Mouse (Mus musculus): ENCODE data around the gene Kcnk18. TPM values are rescaled to one million over a fixed set of nuclear protein-coding genes. Genes with fewer than 3 reads are reported as not detected.

The Kcnk18 gene
- polyA plus RNA-seq (2015; fragmentation: Nextera tagmentation; extraction: Ambion mirVana), result 0.14 and 0.27 TPM in 2 replicates

GRCm38 (mm10) chr19:59218991-59219390 is at the start of gene Kcnk18:
Gene Kcnk18 (plus strand): TSS chr19:59219214.
- Histone ChIP-seq H3K9ac (replicated peaks) (no peak within 1 kb of the TSS), H3K9me3 (replicated peaks) (no peaks in the 10 kb centered on the region), H3K36me3 (no peaks in the 10 kb centered on the region), H3K4me1 (no peaks in the 10 kb centered on the region), H3K4me2 (no peak within 1 kb of the TSS), H3K4me3 (replicated peaks) (no peak within 1 kb of the TSS), H3K27me3 (replicated peaks) (peaks cover 29% of the 10 kb centered on the region), H3K27ac (replicated peaks) (no peak within 1 kb of the TSS)
- WGBS, result 91% methylated on average over 8 of the region's 8 CpGs
- ATAC-seq (ENCODE audit: low FRiP score), result no peak

- no peaks in the 10 kb centered on the region for H3K9me3 ChIP-seq (replicated peaks)
- peak within 1 kb of the TSS; percentile 40 for H3K4me2 ChIP-seq
- H3K4me1 ChIP-seq, result peaks cover 26% of the 10 kb centered on the region
- no peak for ATAC-seq (ENCODE audit: low FRiP score)
- under 1% methylated on average over 54 of the region's 54 CpGs for WGBS
- no peaks in the 10 kb centered on the region for H3K36me3 ChIP-seq
- peaks cover 94% of the 10 kb centered on the region for H3K27me3 ChIP-seq (replicated peaks)
- peak within 1 kb of the TSS; percentile 21 for H3K4me3 ChIP-seq (replicated peaks)
- no peak within 1 kb of the TSS for H3K27ac ChIP-seq (replicated peaks)
- H3K9ac ChIP-seq (replicated peaks), result no peak within 1 kb of the TSS
These were observed 48.9 kb upstream of the Kcnk18 start, which contains the start of gene Vax1 for GRCm38 (mm10) chr19:59169936-59170765. Gene Vax1 (minus strand): TSS chr19:59170056.

- ATAC-seq (ENCODE audit: low FRiP score), result no peak
- Histone ChIP-seq H3K4me1 (peaks cover 26% of the 10 kb centered on the region), H3K9me3 (replicated peaks) (no peaks in the 10 kb centered on the region), H3K9ac (replicated peaks) (no peak overlapping the region), H3K4me3 (replicated peaks) (no peak overlapping the region), H3K4me2 (no peak overlapping the region), H3K27ac (replicated peaks) (no peak overlapping the region), H3K36me3 (no peaks in the 10 kb centered on the region), H3K27me3 (replicated peaks) (peaks cover 95% of the 10 kb centered on the region)
- 2% methylated on average over 5 of the region's 6 CpGs for WGBS
These were observed 48.3 kb upstream of the Kcnk18 start for GRCm38 (mm10) chr19:59170766-59171095.

- Histone ChIP-seq H3K4me2 (peak overlapping the region; percentile 17; the same call in 1 of the 2 replicates), H3K27ac (replicated peaks) (no peak overlapping the region), H3K27me3 (replicated peaks) (peaks cover 95% of the 10 kb centered on the region), H3K36me3 (no peaks in the 10 kb centered on the region), H3K9me3 (replicated peaks) (no peaks in the 10 kb centered on the region), H3K9ac (replicated peaks) (no peak overlapping the region), H3K4me3 (replicated peaks) (no peak overlapping the region), H3K4me1 (peaks cover 22% of the 10 kb centered on the region)
- under 1% methylated on average over 34 of the region's 38 CpGs for WGBS
- ATAC-seq (ENCODE audit: low FRiP score), result no peak
These were observed 47.7 kb upstream of the Kcnk18 start for GRCm38 (mm10) chr19:59171151-59171870.

- H3K27ac ChIP-seq (replicated peaks), result no peak overlapping the region
- no peak for ATAC-seq (ENCODE audit: low FRiP score)
- no peak overlapping the region for H3K4me3 ChIP-seq (replicated peaks)
- no peak overlapping the region for H3K4me2 ChIP-seq
- H3K36me3 ChIP-seq, result no peaks in the 10 kb centered on the region
- peaks cover 17% of the 10 kb centered on the region for H3K4me1 ChIP-seq
- H3K9me3 ChIP-seq (replicated peaks), result no peaks in the 10 kb centered on the region
- under 1% methylated on average over 18 of the region's 19 CpGs for WGBS
- peaks cover 94% of the 10 kb centered on the region for H3K27me3 ChIP-seq (replicated peaks)
- no peak overlapping the region for H3K9ac ChIP-seq (replicated peaks)
These were observed 47.2 kb upstream of the Kcnk18 start for GRCm38 (mm10) chr19:59171871-59172245.

- no peak overlapping the region for H3K9ac ChIP-seq (replicated peaks)
- peaks cover 94% of the 10 kb centered on the region for H3K27me3 ChIP-seq (replicated peaks)
- no peak overlapping the region for H3K4me3 ChIP-seq (replicated peaks)
- no peaks in the 10 kb centered on the region for H3K36me3 ChIP-seq
- 2% methylated on average over 3 of the region's 3 CpGs for WGBS
- no peaks in the 10 kb centered on the region for H3K9me3 ChIP-seq (replicated peaks)
- peaks cover 15% of the 10 kb centered on the region for H3K4me1 ChIP-seq
- no peak overlapping the region for H3K27ac ChIP-seq (replicated peaks)
- no peak overlapping the region for H3K4me2 ChIP-seq
- no peak for ATAC-seq (ENCODE audit: low FRiP score)
These were observed 46.2 kb upstream of the Kcnk18 start for GRCm38 (mm10) chr19:59172781-59173180.

- Histone ChIP-seq H3K9me3 (replicated peaks) (no peaks in the 10 kb centered on the region), H3K36me3 (no peaks in the 10 kb centered on the region), H3K4me3 (replicated peaks) (no peak overlapping the region), H3K27ac (replicated peaks) (no peak overlapping the region), H3K4me1 (peaks cover 15% of the 10 kb centered on the region), H3K4me2 (no peak overlapping the region), H3K9ac (replicated peaks) (no peak overlapping the region), H3K27me3 (replicated peaks) (peaks cover 92% of the 10 kb centered on the region)
- WGBS, result 7% methylated on average over 6 of the region's 6 CpGs
- no peak for ATAC-seq (ENCODE audit: low FRiP score)
These were observed 45.5 kb upstream of the Kcnk18 start for GRCm38 (mm10) chr19:59173341-59174015.

- 49% methylated on average over 3 of the region's 3 CpGs for WGBS
These were observed 35.0 kb upstream of the Kcnk18 start for GRCm38 (mm10) chr19:59184000-59184399.

GRCm38 (mm10) chr19:59188981-59189380 is 30.0 kb upstream of the Kcnk18 start:
- Histone ChIP-seq H3K4me2 (no peak overlapping the region), H3K27ac (replicated peaks) (no peak overlapping the region), H3K9me3 (replicated peaks) (no peaks in the 10 kb centered on the region), H3K27me3 (replicated peaks) (peaks cover 87% of the 10 kb centered on the region), H3K36me3 (no peaks in the 10 kb centered on the region), H3K9ac (replicated peaks) (no peak overlapping the region), H3K4me3 (replicated peaks) (no peak overlapping the region), H3K4me1 (peaks cover 2% of the 10 kb centered on the region)
- 7% methylated on average over 4 of the region's 4 CpGs for WGBS
- no peak for ATAC-seq (ENCODE audit: low FRiP score)

More at GRCm38 (mm10) chr19:59184000-59184399, 35.0 kb upstream of the Kcnk18 start:
- Histone ChIP-seq H3K4me1 (no peaks in the 10 kb centered on the region), H3K4me3 (replicated peaks) (no peak overlapping the region), H3K27ac (replicated peaks) (no peak overlapping the region), H3K4me2 (no peak overlapping the region), H3K36me3 (no peaks in the 10 kb centered on the region), H3K9me3 (replicated peaks) (no peaks in the 10 kb centered on the region), H3K27me3 (replicated peaks) (peaks cover 80% of the 10 kb centered on the region), H3K9ac (replicated peaks) (no peak overlapping the region)
- no peak for ATAC-seq (ENCODE audit: low FRiP score)

- no peak overlapping the region for H3K27ac ChIP-seq (replicated peaks)
- H3K9me3 ChIP-seq (replicated peaks), result no peaks in the 10 kb centered on the region
- H3K4me1 ChIP-seq, result peaks cover 4% of the 10 kb centered on the region
- no peak for ATAC-seq (ENCODE audit: low FRiP score)
- no peak overlapping the region for H3K4me2 ChIP-seq
- H3K9ac ChIP-seq (replicated peaks), result no peak overlapping the region
- WGBS, result 1% methylated on average over 8 of the region's 8 CpGs
- H3K36me3 ChIP-seq, result no peaks in the 10 kb centered on the region
- H3K4me3 ChIP-seq (replicated peaks), result no peak overlapping the region
- H3K27me3 ChIP-seq (replicated peaks), result peaks cover 92% of the 10 kb centered on the region
These were observed 28.4 kb upstream of the Kcnk18 start for GRCm38 (mm10) chr19:59190431-59191122.

- no peak overlapping the region for H3K9ac ChIP-seq (replicated peaks)
- H3K27ac ChIP-seq (replicated peaks), result no peak overlapping the region
- H3K4me3 ChIP-seq (replicated peaks), result no peak overlapping the region
- H3K4me1 ChIP-seq, result peaks cover 4% of the 10 kb centered on the region
- peaks cover 92% of the 10 kb centered on the region for H3K27me3 ChIP-seq (replicated peaks)
- H3K36me3 ChIP-seq, result no peaks in the 10 kb centered on the region
- H3K9me3 ChIP-seq (replicated peaks), result no peaks in the 10 kb centered on the region
- WGBS, result 8% methylated on average over 4 of the region's 4 CpGs
- H3K4me2 ChIP-seq, result no peak overlapping the region
- no peak for ATAC-seq (ENCODE audit: low FRiP score)
These were observed 27.9 kb upstream of the Kcnk18 start for GRCm38 (mm10) chr19:59191123-59191505.
